Mouse (Mus musculus): ENCODE results near the gene Ndufaf2. TPM values are rescaled to one million over a fixed set of nuclear protein-coding genes. Genes with fewer than 3 reads are reported as not detected.

Gene Ndufaf2
- total RNA-seq (2023), result 5.6 TPM

GRCm38 (mm10) chr13:108158465-108159240, at the start of gene Ndufaf2, which contains the start of gene Ercc8:
Gene Ndufaf2 (minus strand): TSS chr13:108158623.
Gene Ercc8 (plus strand): TSS chr13:108158731.

DNA sequence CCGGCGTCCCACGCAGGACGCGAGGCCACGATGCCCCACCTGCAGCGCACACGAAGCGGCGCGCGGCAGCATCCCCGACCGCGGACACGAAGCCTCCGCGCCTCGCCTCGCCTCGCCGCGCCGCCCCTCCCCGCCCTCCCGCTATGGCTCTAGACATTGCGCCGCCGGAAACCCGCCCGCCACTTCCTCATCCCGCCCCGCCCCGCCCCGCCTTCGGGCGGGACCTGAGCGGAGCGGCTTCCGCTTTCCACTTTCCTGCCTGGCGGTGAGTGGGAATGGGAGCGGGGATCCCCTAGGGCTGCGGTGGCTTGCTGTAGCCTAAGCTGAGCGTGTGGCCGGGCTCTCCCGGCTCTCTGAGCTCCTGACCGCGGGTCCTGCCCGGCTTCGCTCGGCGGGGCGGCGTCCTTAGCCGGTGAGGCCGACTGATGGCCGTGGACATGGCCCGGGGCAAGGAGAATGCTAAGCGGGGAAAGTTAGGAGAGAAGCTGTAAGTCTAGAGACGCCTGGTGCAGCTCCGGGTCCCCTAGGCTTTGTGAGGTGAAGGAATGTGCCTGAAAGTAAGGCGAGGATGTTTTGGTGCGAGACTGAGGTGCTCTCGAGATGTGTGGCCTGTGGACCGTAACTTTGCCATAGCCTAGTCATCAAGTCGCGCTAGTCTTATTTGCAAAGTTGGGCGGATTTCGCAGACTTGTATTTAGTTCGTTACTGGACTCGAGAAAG, 114.0 kb downstream of the Ndufaf2 start, which contains the start of gene Smim15:
TSS of gene Smim15 (plus strand) at position 225 of the 720 bp plus-strand sequence.

Other genes with a start within 250 kb of the Ndufaf2 start
- gene Smim15, start 114.2 kb downstream of the Ndufaf2 start, total RNA-seq (2023), result 39.4 TPM
- gene Ercc8, start 108 bp upstream of the Ndufaf2 start, total RNA-seq (2023), result 17.2 TPM
- 2.2 TPM for gene Elovl7, start 55.8 kb upstream of the Ndufaf2 start, total RNA-seq (2023)
- 0.83 TPM for gene Depdc1b, start 157.7 kb upstream of the Ndufaf2 start, total RNA-seq (2023)